Mouse (Mus musculus): Measurements from ENCODE around the gene Ush1c.

DNA sequence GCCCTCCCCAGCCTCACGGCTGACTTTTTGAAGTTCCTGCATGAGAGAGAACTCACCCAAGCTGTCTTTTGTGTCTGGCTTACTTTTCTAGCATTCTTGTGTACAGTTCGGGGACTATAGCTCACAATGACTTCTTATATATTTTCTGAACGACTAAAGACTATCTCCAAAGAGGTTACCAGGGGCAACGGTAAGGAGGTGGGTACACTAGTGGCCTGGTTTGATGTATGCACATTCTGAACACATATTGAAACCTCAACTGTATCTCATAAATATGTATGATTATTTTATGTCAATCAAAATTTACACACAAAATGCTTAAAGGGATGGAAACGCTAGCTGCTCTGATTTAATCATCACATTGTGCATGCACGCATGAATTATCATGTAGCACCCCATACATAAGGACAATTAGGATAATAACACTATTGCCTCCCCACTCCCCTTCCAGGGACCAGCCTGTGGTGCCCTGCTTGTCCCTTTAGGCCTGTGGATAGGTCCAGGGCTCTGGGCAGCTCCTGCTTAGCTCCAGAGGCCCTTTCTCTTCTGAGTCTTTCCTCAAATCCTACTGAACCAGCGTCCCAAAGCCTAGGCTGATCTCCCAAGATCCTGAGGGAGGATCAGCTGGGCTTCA is 91.5 kb downstream of the Ush1c start:
- no peak for TF ChIP-seq CTCF (IDR thresholded peaks at IDR 0.05; ENCODE audit: low read depth)
- no peak for TF ChIP-seq EP300 (IDR thresholded peaks at IDR 0.05; ENCODE audit: low read depth)

All from heart, postnatal 0 days (tissue).